Mouse (Mus musculus): ENCODE results near the gene Fbxo6.

DNA sequence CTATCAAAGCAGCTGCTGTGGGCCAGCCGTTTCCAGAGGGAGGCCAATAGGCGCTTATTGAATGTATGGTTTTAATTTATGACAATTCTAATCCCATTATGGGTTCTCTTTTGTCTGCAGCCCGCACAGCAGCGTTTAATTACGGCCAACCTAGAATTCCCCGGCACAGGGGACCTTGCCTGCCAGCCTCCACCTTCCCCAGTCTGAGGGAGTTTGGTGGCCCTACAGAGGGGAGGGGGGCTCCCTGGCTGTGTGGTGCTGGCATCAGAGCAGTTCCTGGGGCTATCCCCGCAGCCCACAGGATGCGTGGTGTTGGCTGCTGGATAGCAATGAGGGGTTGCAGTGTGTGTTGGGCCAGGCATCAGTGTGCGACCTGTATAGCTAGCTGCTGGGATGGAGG lies 32.6 kb upstream of the Fbxo6 start:
- TF ChIP-seq POLR2A (IDR thresholded peaks at IDR 0.05; ENCODE audit: insufficient read length, low read depth) = no peak
- no peak for TF ChIP-seq TCF12 (IDR thresholded peaks at IDR 0.05; ENCODE audit: insufficient read depth, poor library complexity, severe bottlenecking)
- TF ChIP-seq TCF3 (IDR thresholded peaks at IDR 0.05; ENCODE audit: insufficient read length, low read depth) = no peak
- no peak for TF ChIP-seq MAX (IDR thresholded peaks at IDR 0.05; ENCODE audit: low read depth)
- no peak for TF ChIP-seq MYOD1 (IDR thresholded peaks at IDR 0.05; ENCODE audit: control insufficient read depth in 1 of 3, insufficient read length in 2 of 3, low read depth in 2 of 3)

All from myocyte (in vitro differentiated cells).